Comparison of ENCODE assay signal across 10 mouse cellular contexts in the genomic region with DNA sequence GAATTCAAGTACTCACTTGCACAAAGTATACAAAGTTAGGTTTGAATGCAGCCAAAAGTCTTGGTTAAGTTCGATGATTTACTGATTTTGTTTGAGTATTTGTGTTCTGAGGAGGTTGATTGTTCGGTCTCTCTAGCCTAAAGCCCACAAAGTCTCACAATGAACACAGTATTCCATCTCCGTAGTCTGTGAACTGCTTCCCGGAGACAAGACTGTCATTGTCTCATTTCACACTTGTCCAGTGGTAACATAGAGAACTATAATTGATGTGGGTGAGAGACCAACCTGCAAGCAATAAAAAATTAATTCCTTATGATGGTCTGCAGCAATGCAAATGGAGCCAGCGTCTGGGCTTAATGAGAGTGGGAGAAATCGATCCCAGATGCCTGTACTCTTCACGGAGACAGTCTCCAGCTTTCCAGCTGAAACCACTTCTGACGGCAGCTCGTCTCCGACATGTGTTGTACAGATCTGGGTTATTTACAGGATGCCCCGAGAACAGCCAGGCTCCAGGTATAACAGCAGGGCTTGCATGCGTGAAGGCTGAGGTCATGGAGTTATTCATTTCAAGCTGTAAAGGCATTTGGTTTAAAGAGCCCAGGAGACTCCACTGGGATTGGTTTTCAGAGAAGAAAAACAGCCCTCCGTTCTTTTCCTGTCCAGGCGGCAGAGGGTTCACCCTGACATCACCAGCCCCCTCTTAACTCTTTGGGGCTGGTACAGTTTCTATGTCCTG.
DNase-seq lines count a peak whose midpoint lies in the region; ATAC-seq lines count a peak whose summit lies in the region.
"Had no signal": no experiment of that assay in that cellular context is flagged by ENCODE, and none has a peak within 500 bp of the region (broad histone marks: within the 10 kb centered on the region; RNA-seq: fewer than 3 reads in every experiment).

No protein-coding gene starts in this region.

- WGBS in kidney, embryonic 16.5 days, result 21% methylated on average over 14 of the region's 14 CpGs
- 15% methylated on average over 14 of the region's 14 CpGs for WGBS in embryonic facial prominence, embryonic 12.5 days
- WGBS in hindbrain, embryonic 13.5 days, result 50% methylated on average over 14 of the region's 14 CpGs
- 31% methylated on average over 14 of the region's 14 CpGs for WGBS in neural tube, embryonic 12.5 days

- peak overlapping the region; percentile 20; the same call in 1 of the 2 replicates for H3K4me3 ChIP-seq in kidney, embryonic 16.5 days (ENCODE audit: low read length)
- no peak overlapping the region for H3K4me3 ChIP-seq in embryonic facial prominence, embryonic 12.5 days
- H3K4me3 ChIP-seq in hindbrain, embryonic 13.5 days, result no peak overlapping the region
- no peak overlapping the region for H3K4me3 ChIP-seq in neural tube, embryonic 12.5 days

- H3K4me2 ChIP-seq in kidney, embryonic 16.5 days (replicated peaks; ENCODE audit: low read depth, low read length), result peak overlapping the region; percentile 46
- peak overlapping the region; percentile 29 for H3K4me2 ChIP-seq in embryonic facial prominence, embryonic 12.5 days (replicated peaks)
- peak overlapping the region; percentile 2; the same call in 1 of the 2 replicates for H3K4me2 ChIP-seq in hindbrain, embryonic 13.5 days
- H3K4me2 ChIP-seq in neural tube, embryonic 12.5 days (replicated peaks), result peak overlapping the region; percentile 32

- ATAC-seq in kidney, embryonic 16.5 days (ENCODE audit: low FRiP score, low TSS enrichment), result peak; percentile 85
- ATAC-seq in embryonic facial prominence, embryonic 12.5 days (ENCODE audit: insufficient number of reproducible peaks, insufficient read depth, low FRiP score, low TSS enrichment), result peak; percentile 89
- ATAC-seq in hindbrain, embryonic 13.5 days (ENCODE audit: low FRiP score), result peak; percentile 33; the same call in 1 of the 2 replicates
- ATAC-seq in neural tube, embryonic 12.5 days (ENCODE audit: low FRiP score, low read depth), result no peak

- H3K27ac ChIP-seq in kidney, embryonic 16.5 days (ENCODE audit: low read length), result 0 out of 2 replicates have a peak overlapping the region, but pooled peaks have one; percentile 15
- peak overlapping the region; percentile 88 for H3K27ac ChIP-seq in embryonic facial prominence, embryonic 12.5 days
- no peak overlapping the region for H3K27ac ChIP-seq in hindbrain, embryonic 13.5 days
- no peak overlapping the region for H3K27ac ChIP-seq in neural tube, embryonic 12.5 days
- H3K27ac ChIP-seq: liver, embryonic 14.5 days had no signal

- H3K27me3 ChIP-seq in kidney, embryonic 16.5 days (ENCODE audit: insufficient read depth, low read length), result no peaks in the 10 kb centered on the region
- H3K27me3 ChIP-seq in embryonic facial prominence, embryonic 12.5 days, result no peaks in the 10 kb centered on the region
- peaks cover 8% of the 10 kb centered on the region; the same call in 1 of the 2 replicates for H3K27me3 ChIP-seq in hindbrain, embryonic 13.5 days
- H3K27me3 ChIP-seq in neural tube, embryonic 12.5 days (replicated peaks), result peaks cover under 1% of the 10 kb centered on the region; the same call in 1 of the 2 replicates

- intact Hi-C loops in left cerebral cortex, postnatal 25 days (cut with DNase I), result no loop called here

- no peaks in the 10 kb centered on the region for H3K36me3 ChIP-seq in kidney, embryonic 16.5 days (ENCODE audit: insufficient read depth, low read length)
- no peaks in the 10 kb centered on the region for H3K36me3 ChIP-seq in embryonic facial prominence, embryonic 12.5 days
- H3K36me3 ChIP-seq in hindbrain, embryonic 13.5 days, result no peaks in the 10 kb centered on the region
- H3K36me3 ChIP-seq in neural tube, embryonic 12.5 days, result no peaks in the 10 kb centered on the region

- no peak for DNase-seq in kidney, adult 11 months
- DNase-seq in frontal cortex, postnatal 14 days (ENCODE audit: low spot score in 2 of 2), result no peak
- DNase-seq in left cerebral cortex, postnatal 25 days (ENCODE audit: low spot score in 2 of 2), result no peak
- DNase-seq in frontal cortex, postnatal 10 days (ENCODE audit: low spot score in 2 of 2), result no peak
- DNase-seq: cerebellum, postnatal 10 days had no signal

- peaks cover 17% of the 10 kb centered on the region for H3K4me1 ChIP-seq in kidney, embryonic 16.5 days (ENCODE audit: insufficient read depth, low read length)
- H3K4me1 ChIP-seq in embryonic facial prominence, embryonic 12.5 days, result peaks cover 25% of the 10 kb centered on the region
- peaks cover 14% of the 10 kb centered on the region for H3K4me1 ChIP-seq in hindbrain, embryonic 13.5 days (replicated peaks)
- peaks cover 11% of the 10 kb centered on the region for H3K4me1 ChIP-seq in neural tube, embryonic 12.5 days

- peak overlapping the region; percentile 51 for H3K9ac ChIP-seq in kidney, embryonic 16.5 days (replicated peaks; ENCODE audit: low read length)
- H3K9ac ChIP-seq in embryonic facial prominence, embryonic 12.5 days, result peak overlapping the region; percentile 7; the same call in 1 of the 2 replicates
- no peak overlapping the region for H3K9ac ChIP-seq in hindbrain, embryonic 13.5 days
- H3K9ac ChIP-seq in neural tube, embryonic 12.5 days, result no peak overlapping the region
- H3K9ac ChIP-seq: liver, embryonic 14.5 days had no signal

- H3K9me3 ChIP-seq in kidney, embryonic 16.5 days (ENCODE audit: low read length), result no peaks in the 10 kb centered on the region
- 0 out of 2 replicates have a peak, but pooled peaks cover 6% of the 10 kb centered on the region for H3K9me3 ChIP-seq in embryonic facial prominence, embryonic 12.5 days
- no peaks in the 10 kb centered on the region for H3K9me3 ChIP-seq in hindbrain, embryonic 13.5 days
- H3K9me3 ChIP-seq in neural tube, embryonic 12.5 days, result no peaks in the 10 kb centered on the region

Comparison
In these comparisons a context has a peak if more than half of its experiments do, and no peak if none do; other contexts are left out.
1. H3K27ac ChIP-seq: peak in kidney, embryonic 16.5 days (single experiment) and embryonic facial prominence, embryonic 12.5 days (single experiment); none in hindbrain, embryonic 13.5 days (single experiment) and neural tube, embryonic 12.5 days (single experiment).
2. H3K9ac ChIP-seq: peak in kidney, embryonic 16.5 days (single experiment) and embryonic facial prominence, embryonic 12.5 days (single experiment); none in hindbrain, embryonic 13.5 days (single experiment) and neural tube, embryonic 12.5 days (single experiment).
3. Peak in every context shown above with its lines, with median percentiles within 50 percentile points of each other: H3K4me2 ChIP-seq.